Mouse (Mus musculus): ENCODE measurements around the gene Syne3. TPM values are rescaled to one million over a fixed set of nuclear protein-coding genes. Genes with fewer than 3 reads are reported as not detected.

The Syne3 gene
- polyA plus RNA-seq, 1 experiment from 2014 or later = 0.11 TPM

DNA sequence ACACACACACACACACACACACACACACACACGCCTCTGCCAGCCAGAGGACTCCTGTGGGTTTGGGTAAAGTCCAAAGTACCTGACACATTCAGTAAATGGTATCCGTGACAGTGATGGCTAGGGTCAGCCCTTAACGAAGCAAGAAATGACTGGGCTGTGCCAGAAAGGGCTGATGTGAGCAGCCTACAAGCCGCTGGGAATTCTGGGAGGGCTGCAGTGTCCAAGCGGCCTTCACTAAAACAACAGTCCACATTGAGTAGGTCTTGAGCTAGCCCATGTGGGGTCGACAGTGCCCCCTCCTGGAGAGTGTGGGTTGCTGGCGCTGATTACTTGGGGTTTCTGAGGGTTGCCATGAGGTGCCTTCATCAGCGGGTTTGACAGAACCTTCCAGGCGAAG is 110.9 kb downstream of the Syne3 start:
- H3K4me3 ChIP-seq (ENCODE audit: low read depth, low read length) = no peak overlapping the region
- H3K27ac ChIP-seq (ENCODE audit: low read depth, low read length) = no peak overlapping the region
- no peaks in the 10 kb centered on the region for H3K36me3 ChIP-seq (ENCODE audit: control insufficient read depth, insufficient read depth, low read length)
- WGBS = 71% methylated on average over 9 of the region's 9 CpGs
- ATAC-seq (ENCODE audit: low FRiP score) (no peak), DNase-seq (ENCODE audit: low spot score) (no peak)
- H3K9me3 ChIP-seq (ENCODE audit: control insufficient read depth, low read length) = no peaks in the 10 kb centered on the region
- H3K4me2 ChIP-seq (replicated peaks; ENCODE audit: low read depth, low read length) = no peak overlapping the region
- H3K4me1 ChIP-seq (replicated peaks; ENCODE audit: control insufficient read depth, insufficient read depth, low read length) = peaks cover 4% of the 10 kb centered on the region; the same call in 1 of the 2 replicates
- H3K27me3 ChIP-seq (ENCODE audit: control insufficient read depth, insufficient read depth, low read length) = no peaks in the 10 kb centered on the region
- H3K9ac ChIP-seq (ENCODE audit: low read depth, low read length) = no peak overlapping the region

DNA sequence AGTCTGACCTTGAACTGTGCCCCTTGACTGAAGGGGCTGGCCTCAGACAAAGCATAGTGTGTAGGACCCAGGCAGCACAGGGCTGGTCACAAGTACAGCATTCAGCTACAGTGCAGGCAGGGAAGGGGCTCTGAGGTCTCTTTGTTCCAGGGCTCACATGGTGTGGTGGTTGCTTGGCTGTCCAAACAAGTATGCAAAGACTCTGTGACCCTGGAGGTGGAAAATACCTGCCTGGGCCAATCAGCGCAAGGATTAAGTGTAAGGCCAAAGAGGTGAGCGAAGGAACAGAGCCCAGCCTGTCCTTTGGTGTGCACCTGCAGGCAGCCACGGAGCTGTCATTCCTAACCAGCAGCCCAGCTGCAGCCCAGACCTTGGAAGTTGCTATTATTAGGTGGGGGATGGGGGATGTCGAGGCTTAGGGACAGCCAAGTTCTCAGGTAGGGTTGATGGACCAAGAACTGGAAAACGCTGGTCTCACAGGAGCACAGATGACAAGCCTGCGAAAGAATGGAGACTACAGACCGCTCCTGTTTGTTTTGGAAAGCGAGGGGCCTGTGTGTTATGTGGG is 112.5 kb downstream of the Syne3 start:
- peak overlapping the region; percentile 47; the same call in 1 of the 2 replicates for H3K27ac ChIP-seq (ENCODE audit: low read depth, low read length)
- 59% methylated on average over 8 of the region's 8 CpGs for WGBS
- no peaks in the 10 kb centered on the region for H3K9me3 ChIP-seq (ENCODE audit: control insufficient read depth, low read length)
- no peaks in the 10 kb centered on the region for H3K36me3 ChIP-seq (ENCODE audit: control insufficient read depth, insufficient read depth, low read length)
- H3K4me2 ChIP-seq (replicated peaks; ENCODE audit: low read depth, low read length) = no peak overlapping the region
- ATAC-seq (ENCODE audit: low FRiP score) = peak; percentile 56; the same call in 1 of the 2 replicates
- no peaks in the 10 kb centered on the region for H3K27me3 ChIP-seq (ENCODE audit: control insufficient read depth, insufficient read depth, low read length)
- H3K4me1 ChIP-seq (replicated peaks; ENCODE audit: control insufficient read depth, insufficient read depth, low read length) = peaks cover 4% of the 10 kb centered on the region; the same call in 1 of the 2 replicates
- H3K9ac ChIP-seq (ENCODE audit: low read depth, low read length) = no peak overlapping the region
- DNase-seq (ENCODE audit: low spot score) = peak; percentile 30
- H3K4me3 ChIP-seq (ENCODE audit: low read depth, low read length) = no peak overlapping the region

DNA sequence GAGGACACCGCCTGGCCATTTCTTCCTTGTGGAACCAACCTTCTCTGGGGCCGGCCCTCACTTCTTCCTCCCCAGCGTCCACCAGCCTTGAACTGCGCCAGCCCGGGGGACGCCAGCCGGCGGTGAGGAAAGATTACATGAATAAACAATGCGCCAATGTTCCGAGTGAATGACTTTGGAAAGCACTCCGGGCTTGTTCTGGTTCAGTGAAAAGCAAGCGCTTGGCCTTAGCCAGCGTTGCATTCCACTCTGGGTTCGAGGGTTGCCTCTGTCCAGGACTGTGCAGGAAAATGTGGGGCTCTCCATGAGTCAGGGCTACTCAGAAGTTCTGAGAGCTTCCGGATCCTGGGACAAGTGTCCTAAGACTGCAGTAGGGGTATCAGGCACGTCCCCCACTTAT is 113.0 kb downstream of the Syne3 start:
- H3K4me3 ChIP-seq (ENCODE audit: low read depth, low read length) = no peak overlapping the region
- H3K9ac ChIP-seq (ENCODE audit: low read depth, low read length) = no peak overlapping the region

DNA sequence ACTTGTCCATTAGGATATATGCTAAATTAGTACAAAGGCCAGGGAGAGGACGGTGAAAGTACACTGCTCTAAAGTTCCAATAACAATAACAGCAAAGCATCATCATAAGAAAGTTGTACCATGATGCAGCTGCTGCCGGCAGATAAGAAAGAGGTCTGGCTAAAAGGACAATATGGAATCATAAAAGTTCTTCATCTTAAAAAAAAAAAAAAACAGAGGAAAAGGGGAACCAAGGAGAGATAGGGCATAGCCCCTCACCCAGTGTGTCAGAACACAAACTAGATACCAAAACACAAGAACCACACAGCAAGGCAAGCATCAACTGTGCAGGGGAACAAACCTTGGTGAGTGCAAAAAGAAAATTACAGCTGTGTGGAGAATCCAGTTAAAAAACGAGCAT is 117.4 kb downstream of the Syne3 start:
- Histone ChIP-seq H3K27me3 (ENCODE audit: control insufficient read depth, insufficient read depth, low read length) (no peaks in the 10 kb centered on the region), H3K27ac (ENCODE audit: low read depth, low read length) (no peak overlapping the region), H3K9me3 (ENCODE audit: control insufficient read depth, low read length) (no peaks in the 10 kb centered on the region), H3K36me3 (ENCODE audit: control insufficient read depth, insufficient read depth, low read length) (no peaks in the 10 kb centered on the region), H3K4me1 (replicated peaks; ENCODE audit: control insufficient read depth, insufficient read depth, low read length) (peaks cover 4% of the 10 kb centered on the region; the same call in 1 of the 2 replicates), H3K4me2 (replicated peaks; ENCODE audit: low read depth, low read length) (no peak overlapping the region), H3K4me3 (ENCODE audit: low read depth, low read length) (no peak overlapping the region), H3K9ac (ENCODE audit: low read depth, low read length) (no peak overlapping the region)
- DNase-seq (ENCODE audit: low spot score) = no peak
- ATAC-seq (ENCODE audit: low FRiP score) = no peak
- WGBS = 93% methylated on average over 3 of the region's 3 CpGs

More for the DNA sequence above, 113.0 kb downstream of the Syne3 start:
- H3K4me2 ChIP-seq (replicated peaks; ENCODE audit: low read depth, low read length) = no peak overlapping the region
- 51% methylated on average over 16 of the region's 16 CpGs for WGBS
- H3K27me3 ChIP-seq (ENCODE audit: control insufficient read depth, insufficient read depth, low read length) = no peaks in the 10 kb centered on the region
- peak; percentile 25 for DNase-seq (ENCODE audit: low spot score)
- H3K27ac ChIP-seq (ENCODE audit: low read depth, low read length) = peak overlapping the region; percentile 47; the same call in 1 of the 2 replicates
- ATAC-seq (ENCODE audit: low FRiP score) = peak; percentile 58; the same call in 1 of the 2 replicates
- H3K4me1 ChIP-seq (replicated peaks; ENCODE audit: control insufficient read depth, insufficient read depth, low read length) = peaks cover 4% of the 10 kb centered on the region; the same call in 1 of the 2 replicates
- no peaks in the 10 kb centered on the region for H3K36me3 ChIP-seq (ENCODE audit: control insufficient read depth, insufficient read depth, low read length)
- no peaks in the 10 kb centered on the region for H3K9me3 ChIP-seq (ENCODE audit: control insufficient read depth, low read length)

DNA sequence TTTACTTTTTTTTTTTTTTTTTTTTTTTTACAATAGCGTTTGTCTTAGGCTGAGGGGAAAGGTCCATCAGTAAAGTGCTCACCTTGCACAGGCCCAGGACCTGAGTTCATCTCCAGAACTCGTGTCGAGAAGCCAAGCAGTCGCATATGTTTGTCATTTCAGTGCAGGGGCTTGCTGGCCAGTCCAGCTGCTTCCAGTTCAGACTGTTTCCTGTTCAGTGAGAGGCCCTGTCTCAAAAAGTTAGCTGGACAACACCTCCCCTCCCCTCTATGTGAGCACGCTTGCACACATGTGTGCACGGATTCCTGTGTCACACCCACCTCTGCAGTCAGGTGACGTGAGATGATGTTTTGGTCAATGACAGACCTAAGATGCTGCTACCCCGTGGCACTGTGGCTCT is 119.5 kb downstream of the Syne3 start:
- no peak overlapping the region for H3K27ac ChIP-seq (ENCODE audit: low read depth, low read length)
- no peaks in the 10 kb centered on the region for H3K36me3 ChIP-seq (ENCODE audit: control insufficient read depth, insufficient read depth, low read length)
- WGBS = 84% methylated on average over 8 of the region's 8 CpGs
- H3K9ac ChIP-seq (ENCODE audit: low read depth, low read length) = no peak overlapping the region
- H3K4me1 ChIP-seq (replicated peaks; ENCODE audit: control insufficient read depth, insufficient read depth, low read length) = no peaks in the 10 kb centered on the region
- H3K27me3 ChIP-seq (ENCODE audit: control insufficient read depth, insufficient read depth, low read length) = no peaks in the 10 kb centered on the region
- DNase-seq (ENCODE audit: low spot score) = no peak
- no peak overlapping the region for H3K4me2 ChIP-seq (replicated peaks; ENCODE audit: low read depth, low read length)
- H3K9me3 ChIP-seq (ENCODE audit: control insufficient read depth, low read length) = no peaks in the 10 kb centered on the region
- H3K4me3 ChIP-seq (ENCODE audit: low read depth, low read length) = no peak overlapping the region
- ATAC-seq (ENCODE audit: low FRiP score) = no peak

DNA sequence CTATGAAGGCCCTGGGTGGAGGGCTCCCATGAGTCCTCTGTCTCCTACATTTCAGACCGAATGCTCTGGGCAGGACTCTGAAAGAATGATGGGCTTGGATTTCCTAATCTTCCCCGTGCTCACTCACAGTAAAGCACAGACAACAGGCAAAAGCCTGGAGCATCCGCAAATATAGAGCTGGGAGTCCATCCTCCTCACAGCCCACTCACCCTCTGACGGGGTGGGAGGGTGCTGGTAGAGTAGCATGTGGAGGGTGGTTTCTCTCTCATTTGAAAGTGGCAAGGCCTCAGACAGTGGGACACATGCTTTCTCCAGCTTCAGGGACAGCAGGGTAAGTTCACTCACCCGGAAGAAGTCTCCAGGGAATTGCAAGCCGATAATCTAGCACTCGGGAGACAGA is 123.5 kb downstream of the Syne3 start:
- H3K36me3 ChIP-seq (ENCODE audit: control insufficient read depth, insufficient read depth, low read length) = no peaks in the 10 kb centered on the region
- no peak overlapping the region for H3K27ac ChIP-seq (ENCODE audit: low read depth, low read length)
- no peaks in the 10 kb centered on the region for H3K4me1 ChIP-seq (replicated peaks; ENCODE audit: control insufficient read depth, insufficient read depth, low read length)
- ATAC-seq (ENCODE audit: low FRiP score) (no peak), DNase-seq (ENCODE audit: low spot score) (no peak)
- no peak overlapping the region for H3K9ac ChIP-seq (ENCODE audit: low read depth, low read length)
- H3K27me3 ChIP-seq (ENCODE audit: control insufficient read depth, insufficient read depth, low read length) = no peaks in the 10 kb centered on the region
- 83% methylated on average over 7 of the region's 7 CpGs for WGBS
- no peak overlapping the region for H3K4me3 ChIP-seq (ENCODE audit: low read depth, low read length)
- H3K4me2 ChIP-seq (replicated peaks; ENCODE audit: low read depth, low read length) = no peak overlapping the region
- H3K9me3 ChIP-seq (ENCODE audit: control insufficient read depth, low read length) = no peaks in the 10 kb centered on the region

DNA sequence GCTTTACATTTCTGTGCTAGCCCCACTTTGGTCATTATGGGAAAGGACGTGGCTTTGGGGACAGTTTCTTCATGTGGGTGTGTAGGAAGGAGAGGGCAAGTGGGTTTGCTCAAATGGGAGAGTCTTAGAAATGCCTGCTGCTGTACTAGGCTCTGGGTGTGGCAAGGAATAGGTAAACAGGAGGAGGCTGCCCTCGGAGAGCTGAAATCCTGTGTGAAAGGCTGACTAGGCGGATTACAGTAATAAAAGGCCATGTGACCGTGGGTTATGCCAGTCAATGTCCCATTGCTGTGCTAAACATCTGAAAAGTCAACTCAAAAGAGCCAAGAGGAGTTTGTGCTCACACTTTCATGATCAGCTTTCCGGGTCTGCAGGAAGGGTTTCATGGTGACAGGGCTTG is 127.1 kb downstream of the Syne3 start:
- no peak for ATAC-seq (ENCODE audit: low FRiP score)
- Histone ChIP-seq H3K4me2 (replicated peaks; ENCODE audit: low read depth, low read length) (no peak overlapping the region), H3K9ac (ENCODE audit: low read depth, low read length) (no peak overlapping the region), H3K9me3 (ENCODE audit: control insufficient read depth, low read length) (no peaks in the 10 kb centered on the region), H3K4me1 (replicated peaks; ENCODE audit: control insufficient read depth, insufficient read depth, low read length) (peaks cover 5% of the 10 kb centered on the region; the same call in 1 of the 2 replicates), H3K4me3 (ENCODE audit: low read depth, low read length) (no peak overlapping the region), H3K27ac (ENCODE audit: low read depth, low read length) (no peak overlapping the region), H3K27me3 (ENCODE audit: control insufficient read depth, insufficient read depth, low read length) (no peaks in the 10 kb centered on the region), H3K36me3 (ENCODE audit: control insufficient read depth, insufficient read depth, low read length) (no peaks in the 10 kb centered on the region)
- DNase-seq (ENCODE audit: low spot score) = no peak
- WGBS = 78% methylated on average over 5 of the region's 5 CpGs

DNA sequence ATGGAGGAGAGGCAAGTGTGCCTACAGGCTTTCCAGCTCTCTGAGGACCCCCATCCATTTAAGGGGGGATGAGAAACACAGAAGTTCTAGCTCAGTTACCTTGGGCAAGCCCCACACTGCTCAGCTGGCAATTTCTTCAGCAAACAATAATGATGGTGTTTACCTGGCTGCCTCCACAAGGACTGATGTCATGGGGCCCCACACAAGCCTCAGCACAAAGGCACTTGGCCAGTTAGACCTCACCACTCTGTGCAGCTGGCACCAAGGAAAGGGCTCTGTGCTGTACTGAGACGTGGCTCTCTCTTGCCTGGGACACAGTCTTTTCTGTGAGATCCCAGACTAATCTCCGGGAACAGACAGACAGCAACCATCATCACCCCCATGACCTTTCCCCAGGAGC is 127.5 kb downstream of the Syne3 start:
- no peaks in the 10 kb centered on the region for H3K9me3 ChIP-seq (ENCODE audit: control insufficient read depth, low read length)
- no peak overlapping the region for H3K4me2 ChIP-seq (replicated peaks; ENCODE audit: low read depth, low read length)
- no peak for DNase-seq (ENCODE audit: low spot score)
- H3K4me1 ChIP-seq (replicated peaks; ENCODE audit: control insufficient read depth, insufficient read depth, low read length) = peaks cover 5% of the 10 kb centered on the region; the same call in 1 of the 2 replicates
- no peak overlapping the region for H3K27ac ChIP-seq (ENCODE audit: low read depth, low read length)
- no peak for ATAC-seq (ENCODE audit: low FRiP score)
- H3K27me3 ChIP-seq (ENCODE audit: control insufficient read depth, insufficient read depth, low read length) = no peaks in the 10 kb centered on the region
- 73% methylated on average over 2 of the region's 2 CpGs for whole genome bisulfite sequencing
- H3K4me3 ChIP-seq (ENCODE audit: low read depth, low read length) = no peak overlapping the region
- H3K9ac ChIP-seq (ENCODE audit: low read depth, low read length) = no peak overlapping the region
- no peaks in the 10 kb centered on the region for H3K36me3 ChIP-seq (ENCODE audit: control insufficient read depth, insufficient read depth, low read length)

DNA sequence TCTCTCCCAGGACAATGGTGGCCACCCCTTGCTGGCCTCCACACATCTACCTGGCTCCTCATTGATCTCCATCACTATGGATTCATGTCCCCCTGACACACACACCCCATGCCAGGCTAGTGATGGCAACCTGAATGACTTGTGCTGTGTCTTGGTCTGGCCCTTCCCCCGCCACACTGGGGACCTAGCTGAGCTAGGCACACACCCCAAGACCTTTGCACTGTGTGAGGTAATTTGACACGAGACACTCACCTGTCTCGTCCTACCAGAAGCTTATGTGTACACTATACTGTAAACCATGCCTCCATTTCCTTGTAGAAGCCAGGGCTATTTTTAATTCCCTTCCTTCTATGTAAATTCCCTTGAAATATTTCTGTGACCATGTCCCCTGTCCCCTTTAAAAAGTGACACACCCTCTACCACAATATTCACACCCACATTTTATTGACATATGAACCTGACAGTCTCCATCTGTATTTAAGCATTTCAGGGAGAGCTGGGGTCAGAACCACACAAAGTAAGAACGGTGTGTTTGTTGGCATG is 128.0 kb downstream of the Syne3 start:
- H3K9me3 ChIP-seq (ENCODE audit: control insufficient read depth, low read length) = no peaks in the 10 kb centered on the region
- no peaks in the 10 kb centered on the region for H3K36me3 ChIP-seq (ENCODE audit: control insufficient read depth, insufficient read depth, low read length)
- no peak overlapping the region for H3K27ac ChIP-seq (ENCODE audit: low read depth, low read length)
- H3K9ac ChIP-seq (ENCODE audit: low read depth, low read length) = no peak overlapping the region
- no peak overlapping the region for H3K4me2 ChIP-seq (replicated peaks; ENCODE audit: low read depth, low read length)
- no peak overlapping the region for H3K4me3 ChIP-seq (ENCODE audit: low read depth, low read length)
- peaks cover 5% of the 10 kb centered on the region; the same call in 1 of the 2 replicates for H3K4me1 ChIP-seq (replicated peaks; ENCODE audit: control insufficient read depth, insufficient read depth, low read length)
- ATAC-seq (ENCODE audit: low FRiP score) = no peak
- H3K27me3 ChIP-seq (ENCODE audit: control insufficient read depth, insufficient read depth, low read length) = no peaks in the 10 kb centered on the region
- no peak for DNase-seq (ENCODE audit: low spot score)
- WGBS = 86% methylated on average over 4 of the region's 4 CpGs
